Mouse (Mus musculus): Measurements from ENCODE around the gene Tdpoz4. TPM values are rescaled to one million over a fixed set of nuclear protein-coding genes. Genes with fewer than 3 reads are reported as not detected.

The Tdpoz4 gene
- under 1 TPM in 1 of 2 experiments, not detected in 1; 0.33 TPM for polyA plus RNA-seq (2017; shearing (Covaris generic))

GRCm38 (mm10) chr3:93796098-93796497, at the start of gene Tdpoz4:
TSS of gene Tdpoz4 (plus strand) at chr3:93796398.

DNA sequence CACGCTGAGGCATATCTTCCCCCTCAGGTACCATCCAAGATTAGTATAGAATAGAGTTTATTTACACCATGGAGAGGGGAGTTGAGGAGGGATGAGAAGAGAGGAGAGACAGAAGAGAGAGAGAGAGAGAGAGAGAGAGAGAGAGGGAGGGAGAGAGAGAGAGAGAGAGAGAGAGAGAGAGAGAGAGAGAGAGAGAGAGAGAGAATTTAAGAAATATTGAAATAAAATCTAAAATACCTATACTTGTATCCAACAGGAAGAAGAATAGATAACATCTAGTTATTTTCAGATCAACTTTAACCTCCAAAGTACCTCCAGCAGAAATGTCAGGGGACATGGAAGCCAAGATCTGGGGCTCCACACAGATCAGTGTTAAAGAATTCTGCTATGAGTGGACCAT, 23.5 kb upstream of the Tdpoz4 start, which contains the start of gene Gm5773:
TSS of gene Gm5773 (plus strand) at position 301 of the 400 bp plus-strand sequence.

DNA sequence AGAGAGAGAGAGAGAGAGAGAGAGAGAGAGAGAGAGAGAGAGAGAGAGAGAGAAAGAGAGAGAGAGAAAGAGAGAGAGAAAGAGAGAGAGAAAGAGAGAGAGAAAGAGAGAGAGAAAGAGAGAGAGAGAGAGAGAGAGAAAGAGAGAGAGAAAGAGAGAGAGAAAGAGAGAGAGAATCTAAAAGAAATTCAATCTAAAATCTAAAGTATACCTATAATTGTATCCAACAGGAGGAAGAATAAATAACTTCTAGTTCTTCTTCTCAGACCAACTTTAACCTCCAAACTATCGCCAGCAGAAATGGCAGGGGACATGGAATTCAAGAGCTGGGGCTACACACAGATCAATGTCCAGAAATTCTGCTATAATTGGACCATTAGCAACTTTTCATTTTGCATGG, 29.5 kb downstream of the Tdpoz4 start, which contains the start of gene Tdpoz3:
TSS of gene Tdpoz3 (plus strand) at position 301 of the 400 bp plus-strand sequence.

Other genes with a start within 250 kb of the Tdpoz4 start
- gene S100a10, start 241.3 kb upstream of the Tdpoz4 start, polyA plus RNA-seq (2017; shearing (Covaris generic)): 1,000 to 10,000 TPM in 1 of 2 experiments, 100 to 1,000 TPM in 1; 768 to 1,124 TPM
- under 1 TPM in 1 of 2 experiments, not detected in 1; 0.23 TPM for gene Tdpoz2, start 143.7 kb upstream of the Tdpoz4 start, polyA plus RNA-seq (2017; shearing (Covaris generic))
- gene Tdpoz1, start 120.1 kb upstream of the Tdpoz4 start, polyA plus RNA-seq (2017; shearing (Covaris generic)): not detected
- gene Gm37596, start 103.3 kb upstream of the Tdpoz4 start, polyA plus RNA-seq (2017; shearing (Covaris generic)): not detected
- under 1 TPM in 1 of 2 experiments, not detected in 1; 0.75 TPM for gene Gm5773, start 23.4 kb upstream of the Tdpoz4 start, polyA plus RNA-seq (2017; shearing (Covaris generic))
- gene Tdpoz3, start 29.6 kb downstream of the Tdpoz4 start, polyA plus RNA-seq (2017; shearing (Covaris generic)): not detected
- not detected for gene Gm9117, start 147.1 kb downstream of the Tdpoz4 start, polyA plus RNA-seq (2017; shearing (Covaris generic))
- gene Tdpoz5, start 164.9 kb downstream of the Tdpoz4 start, polyA plus RNA-seq (2017; shearing (Covaris generic)): under 1 TPM in 1 of 2 experiments, not detected in 1; 0.50 TPM